Mouse (Mus musculus) CH12.LX (cell line): ENCODE measurements at regions not wholly inside any gene's neighbourhood (a gene's known extent, or its start where the extent isn't known, plus 50 kb on each side); places are given as distances from the start of the nearest gene placed in this dataset.

ENCODE experiments used
- CHD2 ChIP-seq: IDR thresholded peaks from 2 replicates; pipeline ENCODE4 v1.6.1; 2011; ENCODE audit warnings: low read length, improper control_type of control experiment
- CTCF ChIP-seq, 2 experiments: IDR thresholded peaks in 1 of 2; conservative IDR thresholded peaks in 1 of 2; 2 replicates each; pipeline ENCODE4 v1.5.1; 2011 to 2012; ENCODE audit warnings: low read depth in 2 of 2, low read length in 2 of 2, improper control_type of control experiment in 1 of 2, inconsistent platforms in 1 of 2, mild to moderate bottlenecking in 1 of 2, moderate library complexity in 1 of 2
- EP300 ChIP-seq: IDR thresholded peaks from 2 replicates; pipeline ENCODE4 v1.6.1; 2011; ENCODE audit warnings: low read length, improper control_type of control experiment
- HCFC1 ChIP-seq: IDR thresholded peaks from 2 replicates; pipeline ENCODE4 v1.6.1; 2012; ENCODE audit warnings: low read depth, mild to moderate bottlenecking, inconsistent platforms, low read length, improper control_type of control experiment
- IRF4 ChIP-seq: IDR thresholded peaks from 2 replicates; pipeline ENCODE4 v1.6.1; 2014; ENCODE audit warnings: low read depth, mild to moderate bottlenecking, inconsistent platforms, low read length, improper control_type of control experiment
- JUN ChIP-seq: IDR thresholded peaks from 2 replicates; pipeline ENCODE4 v1.6.1; 2011; ENCODE audit warnings: low read depth, mild to moderate bottlenecking, low read length, improper control_type of control experiment, moderate library complexity; ENCODE audit not compliant: insufficient read depth
- JUND ChIP-seq: conservative IDR thresholded peaks from 2 replicates; pipeline ENCODE4 v1.6.1; 2011; ENCODE audit warnings: low read depth, low read length, improper control_type of control experiment
- MAZ ChIP-seq: IDR thresholded peaks from 2 replicates; pipeline ENCODE4 v1.6.1; 2012; ENCODE audit warnings: low read depth, mild to moderate bottlenecking, inconsistent platforms, low read length, improper control_type of control experiment, moderate library complexity
- MYC ChIP-seq: IDR thresholded peaks from 2 replicates; pipeline ENCODE4 v1.6.1; 2011; ENCODE audit warnings: low read depth, mild to moderate bottlenecking, improper control_type of control experiment, low read length
- NELFE ChIP-seq: IDR thresholded peaks from 2 replicates; pipeline ENCODE4 v1.6.1; 2011; ENCODE audit warnings: low read depth, low read length, improper control_type of control experiment
- POLR2A ChIP-seq: IDR thresholded peaks from 2 replicates; pipeline ENCODE4 v1.6.1; 2011; ENCODE audit warnings: low read depth, mild to moderate bottlenecking, improper control_type of control experiment, low read length
- TBP ChIP-seq: conservative IDR thresholded peaks from 2 replicates; pipeline ENCODE4 v1.6.1; 2011; ENCODE audit warnings: low read depth, low read length, improper control_type of control experiment

- TF ChIP-seq CTCF (conservative IDR thresholded peaks at IDR 0.05 in 1 of 2, IDR thresholded peaks at IDR 0.05 in 1 of 2; ENCODE audit: low read depth in 2 of 2, low read length in 2 of 2) (no peak), JUND (no peak), POLR2A (no peak), IRF4 (no peak), MYC (no peak), TBP (no peak), MAZ (no peak), EP300 (no peak), CHD2 (no peak), JUN (no peak), NELFE (no peak), HCFC1 (no peak)
These were observed 336.5 kb upstream of the Slc35b3 start for GRCm38 (mm10) chr13:39297129-39297528.
